Mouse (Mus musculus) heart, embryonic 14.5 days (tissue): ENCODE data around the gene Col9a1. TPM values are rescaled to one million over a fixed set of nuclear protein-coding genes. Genes with fewer than 3 reads are reported as not detected.

Experiments
- ATAC-seq: fragments of 200-750 bp; cut with Nextera tagmentation; 2 replicates; pipeline ENCODE4 v1.8.0; 2017; ENCODE audit warnings: low read depth, moderate TSS enrichment; ENCODE audit not compliant: insufficient number of reproducible peaks, insufficient read depth, low FRiP score
- H3K27ac ChIP-seq, 2 experiments: fragments of 200-500 bp in 1 of 2; fragments of 300-500 bp in 1 of 2; sonication (generic) in 1 of 2; replicated peaks in 1 of 2; 2 replicates each; pipeline ENCODE4 v1.5.1; 2012 to 2014; ENCODE audit warnings: low read depth in 2 of 2, low read length in 2 of 2, control low read depth in 1 of 2, mild to moderate bottlenecking in 1 of 2, mixed read lengths in 1 of 2; ENCODE audit not compliant: control insufficient read depth in 1 of 2, insufficient read depth in 1 of 2
- H3K27me3 ChIP-seq: fragments of 300-500 bp; sonication (generic); 2 replicates; pipeline ENCODE4 v1.6.1; 2014; ENCODE audit warnings: mild to moderate bottlenecking, low read length, control low read depth; ENCODE audit not compliant: control insufficient read depth, insufficient read depth
- H3K36me3 ChIP-seq: fragments of 300-500 bp; sonication (generic); 2 replicates; pipeline ENCODE4 v1.6.1; 2014; ENCODE audit warnings: mild to moderate bottlenecking, control low read depth, low read length, mixed read lengths; ENCODE audit not compliant: control insufficient read depth, insufficient read depth
- H3K4me1 ChIP-seq, 2 experiments: fragments of 200-500 bp in 1 of 2; fragments of 300-500 bp in 1 of 2; sonication (generic) in 1 of 2; 2 replicates each; pipeline ENCODE4 v1.6.1; 2012 to 2014; ENCODE audit warnings: low read length in 2 of 2, control low read depth in 1 of 2, mixed read lengths in 1 of 2; ENCODE audit not compliant: control insufficient read depth in 2 of 2, insufficient read depth in 2 of 2
- H3K4me2 ChIP-seq: fragments of 300-500 bp; sonication (generic); 2 replicates; pipeline ENCODE4 v1.6.1; 2014; ENCODE audit warnings: mild to moderate bottlenecking, low read length
- H3K4me3 ChIP-seq, 2 experiments: fragments of 200-500 bp in 1 of 2; fragments of 300-500 bp in 1 of 2; sonication (generic) in 1 of 2; 2 replicates each; pipeline ENCODE4 v1.5.1; 2012 to 2014; ENCODE audit warnings: low read length in 2 of 2, mild to moderate bottlenecking in 2 of 2, control low read depth in 1 of 2, low read depth in 1 of 2, moderate library complexity in 1 of 2; ENCODE audit not compliant: control insufficient read depth in 1 of 2, insufficient read depth in 1 of 2
- H3K9ac ChIP-seq: fragments of 300-500 bp; sonication (generic); 2 replicates; pipeline ENCODE4 v1.6.1; 2014; ENCODE audit warnings: mild to moderate bottlenecking, low read length
- H3K9me3 ChIP-seq: fragments of 300-500 bp; sonication (generic); 2 replicates; pipeline ENCODE4 v1.6.1; 2016; ENCODE audit warnings: low read length, control low read depth; ENCODE audit not compliant: control insufficient read depth
- WGBS: fragments of 180-500 bp; shearing (Covaris S2); extraction: QIAGEN DNeasy Blood & Tissue Kit; methylation state at CpG from one replicate; pipeline ENCODE4 v1.1.7; 2014; 5-methylcytosine and 5-hydroxymethylcytosine counted together
- polyA plus RNA-seq: library from polyadenylated mRNA; unstranded; fragments of >200 nt; fragmentation: Nextera tagmentation; extraction: Ambion mirVana; gene quantifications from 2 replicates; pipeline ENCODE4 v1.2.1, GENCODE M21; 2014

Col9a1 gene
- polyA plus RNA-seq, 1 experiment from 2014 or later, result 6.9 TPM

- Histone ChIP-seq H3K4me1 (no peaks in the 10 kb centered on the region), H3K36me3 (no peaks in the 10 kb centered on the region), H3K4me3 (no peak overlapping the region), H3K27me3 (no peaks in the 10 kb centered on the region), H3K27ac (no peak overlapping the region), H3K9me3 (no peaks in the 10 kb centered on the region), H3K4me2 (no peak overlapping the region), H3K9ac (no peak overlapping the region)
- ATAC-seq, result no peak
Observed at GRCm38 (mm10) chr1:24261181-24261580, 83.8 kb downstream of the Col9a1 start.

DNA sequence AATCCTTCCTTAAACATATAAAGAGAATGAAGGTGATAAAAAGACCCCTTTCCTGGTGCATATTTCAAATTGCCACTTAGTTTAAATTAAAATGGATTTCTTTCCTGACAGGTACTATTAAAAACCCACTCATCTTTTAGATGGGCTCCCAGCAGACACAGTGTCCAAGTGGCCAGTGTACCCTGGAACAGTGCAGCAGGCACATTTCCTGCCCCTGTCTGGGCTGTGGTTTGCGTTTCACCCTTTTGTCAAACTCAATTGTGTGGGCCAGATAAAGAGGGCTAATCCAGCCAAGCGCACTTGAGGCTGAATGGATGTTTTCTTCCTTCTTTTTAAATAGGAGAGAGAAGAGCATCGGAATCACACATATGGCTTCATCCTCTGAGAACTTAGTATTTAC is 89.6 kb downstream of the Col9a1 start:
- Histone ChIP-seq H3K9me3 (no peaks in the 10 kb centered on the region), H3K4me2 (no peak overlapping the region), H3K4me3 (no peak overlapping the region), H3K27me3 (no peaks in the 10 kb centered on the region), H3K36me3 (no peaks in the 10 kb centered on the region), H3K27ac (no peak overlapping the region), H3K4me1 (no peaks in the 10 kb centered on the region), H3K9ac (no peak overlapping the region)
- 51% methylated on average over 3 of the region's 3 CpGs for WGBS
- ATAC-seq, result no peak

DNA sequence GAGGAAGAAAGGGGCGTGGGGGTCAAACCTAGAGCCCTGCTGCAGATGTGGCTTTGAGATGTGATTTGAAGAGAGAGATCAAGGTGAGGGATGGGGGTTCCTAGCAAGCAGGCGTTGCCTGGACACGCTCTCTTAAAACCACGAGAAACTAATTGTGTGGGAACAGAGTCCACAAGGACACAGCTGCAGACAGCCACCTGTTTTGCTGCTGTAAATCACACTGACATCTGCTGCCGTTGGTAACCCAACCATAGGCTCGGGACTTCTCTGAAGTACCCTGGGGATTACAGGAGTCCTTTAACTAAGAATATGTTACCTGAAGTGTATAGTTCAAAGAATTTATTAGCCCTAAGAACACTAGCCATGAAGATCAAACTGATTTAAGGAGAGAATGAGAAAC is 109.0 kb downstream of the Col9a1 start:
- Histone ChIP-seq H3K9ac (no peak overlapping the region), H3K27me3 (no peaks in the 10 kb centered on the region), H3K9me3 (no peaks in the 10 kb centered on the region), H3K4me3 (no peak overlapping the region), H3K36me3 (no peaks in the 10 kb centered on the region), H3K27ac (no peak overlapping the region), H3K4me2 (no peak overlapping the region), H3K4me1 (no peaks in the 10 kb centered on the region)
- WGBS, result 67% methylated on average over 6 of the region's 6 CpGs
- ATAC-seq, result no peak

GRCm38 (mm10) chr1:24292515-24292914 is 115.1 kb downstream of the Col9a1 start:
- WGBS, result 62% methylated on average over 2 of the region's 2 CpGs
- no peaks in the 10 kb centered on the region for H3K36me3 ChIP-seq
- no peak overlapping the region for H3K27ac ChIP-seq
- H3K4me2 ChIP-seq, result no peak overlapping the region
- no peaks in the 10 kb centered on the region for H3K4me1 ChIP-seq
- H3K9ac ChIP-seq, result no peak overlapping the region
- no peak for ATAC-seq
- H3K27me3 ChIP-seq, result no peaks in the 10 kb centered on the region
- H3K4me3 ChIP-seq, result no peak overlapping the region
- H3K9me3 ChIP-seq, result 0 out of 2 replicates have a peak, but pooled peaks cover 3% of the 10 kb centered on the region

DNA sequence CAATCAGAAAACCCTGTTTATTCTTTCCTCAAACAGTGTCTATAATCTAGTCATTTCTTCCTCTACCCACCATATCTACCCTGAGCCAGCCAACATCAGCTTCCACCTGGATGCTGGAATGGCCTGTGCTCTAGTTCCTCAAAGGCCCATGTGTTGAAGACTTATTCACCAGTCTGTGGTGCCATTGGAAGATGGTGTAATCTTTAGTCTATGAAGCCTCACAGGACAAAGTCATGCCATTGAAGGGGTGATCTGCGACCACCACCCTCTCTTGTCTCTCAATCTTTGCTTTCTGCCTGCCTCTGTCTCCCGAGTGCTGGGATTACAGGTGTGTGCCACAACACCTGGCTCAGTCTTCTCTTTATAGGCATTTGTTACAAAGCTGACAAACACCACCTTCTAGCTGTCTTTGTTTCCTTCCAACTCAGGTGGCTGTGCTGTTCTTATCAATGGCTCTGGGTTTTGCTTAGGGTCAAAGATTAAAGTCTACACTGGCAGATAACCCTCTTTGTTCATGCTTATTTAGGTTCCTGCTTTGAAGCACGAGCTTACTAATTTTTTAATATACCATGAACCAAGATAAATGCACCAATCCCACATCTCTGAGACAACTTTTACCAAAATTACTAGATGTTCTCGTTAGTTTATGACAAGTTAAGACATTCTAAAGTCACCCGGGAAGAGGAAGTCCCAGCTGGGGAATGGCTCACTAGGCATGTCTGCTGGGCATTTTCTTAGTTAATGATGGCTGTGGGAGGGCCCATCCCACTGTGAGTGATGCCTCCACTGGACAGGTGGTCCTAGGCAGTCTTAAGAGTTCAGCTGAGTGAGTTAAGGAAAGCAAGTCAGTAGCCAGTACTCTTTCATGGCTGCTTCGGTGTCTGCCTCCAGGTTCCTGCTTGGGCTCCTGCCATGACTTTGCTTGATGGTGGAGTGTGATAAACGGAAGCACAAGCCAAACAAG is 117.9 kb downstream of the Col9a1 start:
- Histone ChIP-seq H3K4me1 (no peaks in the 10 kb centered on the region), H3K36me3 (no peaks in the 10 kb centered on the region), H3K27me3 (no peaks in the 10 kb centered on the region), H3K4me2 (no peak overlapping the region), H3K27ac (no peak overlapping the region), H3K9me3 (0 out of 2 replicates have a peak, but pooled peaks cover 3% of the 10 kb centered on the region), H3K9ac (no peak overlapping the region), H3K4me3 (no peak overlapping the region)
- no peak for ATAC-seq
- 76% methylated on average over 7 of the region's 7 CpGs for WGBS

DNA sequence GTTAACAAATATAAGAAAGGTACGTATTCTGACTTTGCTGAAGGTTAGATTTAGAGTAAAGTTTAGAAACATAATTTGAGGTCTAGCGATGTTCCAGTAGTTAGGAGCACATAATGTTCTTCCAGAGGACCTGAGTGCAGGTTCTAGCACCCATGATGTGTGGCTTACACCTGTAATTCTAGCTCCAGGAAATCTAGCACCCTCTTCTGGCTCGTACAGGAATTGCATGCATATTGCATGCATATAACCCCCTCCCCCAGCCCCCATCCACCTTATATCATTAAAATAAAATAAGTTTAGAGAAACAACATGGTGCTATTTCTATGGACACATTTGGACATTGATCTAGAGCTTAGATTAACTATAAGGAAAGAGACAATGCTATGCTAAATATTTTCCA is 123.3 kb downstream of the Col9a1 start:
- no peak overlapping the region for H3K4me2 ChIP-seq
- no peak overlapping the region for H3K9ac ChIP-seq
- no peaks in the 10 kb centered on the region for H3K27me3 ChIP-seq
- H3K4me3 ChIP-seq, result no peak overlapping the region
- 81% methylated on average over 3 of the region's 3 CpGs for WGBS
- 0 out of 2 replicates have a peak, but pooled peaks cover 3% of the 10 kb centered on the region for H3K9me3 ChIP-seq
- no peaks in the 10 kb centered on the region for H3K4me1 ChIP-seq
- ATAC-seq, result no peak
- no peaks in the 10 kb centered on the region for H3K36me3 ChIP-seq
- H3K27ac ChIP-seq, result no peak overlapping the region
